ENCODE assay signal across 9 mouse cellular contexts in genomic region chr6:142514912-142515311, GRCm38 (mm10). TPM values are rescaled to one million over a fixed set of nuclear protein-coding genes. Genes with fewer than 3 reads are reported as not detected.
DNase-seq lines count a peak whose midpoint lies in the region; ATAC-seq and TF ChIP-seq lines count a peak whose summit lies in the region.
"Had no signal": no experiment of that assay in that cellular context is flagged by ENCODE, and none has a peak within 500 bp of the region (broad histone marks: within the 10 kb centered on the region; RNA-seq: fewer than 3 reads in every experiment).

No protein-coding gene starts in this region.

- H3K36me3 ChIP-seq in heart, postnatal 0 days (replicated peaks; ENCODE audit: control insufficient read depth, insufficient read depth, low read length) = no peaks in the 10 kb centered on the region

- no peak overlapping the region for H3K9ac ChIP-seq in heart, postnatal 0 days (replicated peaks; ENCODE audit: low read depth, low read length)

- DNase-seq in heart, postnatal 0 days (ENCODE audit: low spot score) = no peak
- no peak for DNase-seq in heart, adult 11 months
- peak; percentile 52 for DNase-seq in urinary bladder, postnatal 25 days (ENCODE audit: low spot score)
- DNase-seq in urinary bladder, postnatal 10 days (ENCODE audit: low spot score) = no peak
- peak; percentile 67 to 88 for DNase-seq in frontal cortex, adult 2 months (ENCODE audit: extremely low spot score in 1 of 2, low spot score in 1 of 2)
- DNase-seq in left cerebral cortex, postnatal 14 days (ENCODE audit: low spot score in 2 of 2) = peak; percentile 80 to 85
- peak; percentile 84 for DNase-seq in right cerebral cortex, postnatal 14 days
- DNase-seq in c-Kit-positive CD71-positive TER-119-positive erythroid progenitor cells, embryonic 14.5 days (ENCODE audit: low spot score) = no peak

- no peak overlapping the region for H3K4me2 ChIP-seq in heart, postnatal 0 days (ENCODE audit: low read depth, low read length)

- no peak for TF ChIP-seq EP300 in heart, postnatal 0 days (IDR thresholded peaks at IDR 0.05; ENCODE audit: low read depth)

- 2% methylated on average over 10 of the region's 10 CpGs for WGBS in heart, postnatal 0 days

- H3K9me3 ChIP-seq in heart, postnatal 0 days (replicated peaks; ENCODE audit: control insufficient read depth, low read length) = no peaks in the 10 kb centered on the region

- ATAC-seq in heart, postnatal 0 days (ENCODE audit: insufficient read depth, low read depth) = peak; percentile 18; the same call in 1 of the 2 replicates

- intact Hi-C loops in left cerebral cortex, postnatal 14 days (cut with DNase I) = loop anchor here (5.0 kb wide), 2 partner anchors 38 to 153 kb away; no protein-coding TSS in a partner anchor

- H3K27ac ChIP-seq in heart, postnatal 0 days (ENCODE audit: low read depth) = no peak overlapping the region

- no peak overlapping the region for H3K4me3 ChIP-seq in heart, postnatal 0 days (ENCODE audit: low read depth, low read length)

- no peaks in the 10 kb centered on the region for H3K4me1 ChIP-seq in heart, postnatal 0 days (ENCODE audit: control insufficient read depth, insufficient read depth)

- peak; percentile 46 for TF ChIP-seq CTCF in heart, postnatal 0 days (IDR thresholded peaks at IDR 0.05; ENCODE audit: low read depth)

- no peaks in the 10 kb centered on the region for H3K27me3 ChIP-seq in heart, postnatal 0 days (ENCODE audit: control insufficient read depth, insufficient read depth, low read length)

RNA-seq across cellular contexts. Expression of gene Ldhb, which starts 7.2 kb away (rescaled TPM):
- 851 and 887 TPM in 2 replicates for total RNA-seq in heart, postnatal 0 days (2014; rRNA removed; ENCODE audit: low replicate concordance)
- 2,292 and 2,354 TPM in 2 replicates for polyA plus RNA-seq in heart, postnatal 0 days (2015; fragmentation: Nextera tagmentation; extraction: Ambion mirVana)
- polyA plus RNA-seq in frontal cortex, adult 2 months (2012; rRNA removed) = 1,262 and 1,369 TPM in 2 replicates
- 100 to 1,000 TPM; 689 to 743 TPM for total RNA-seq in left cerebral cortex, postnatal 14 days (2021)
- total RNA-seq: MEL had no signal

RNA-seq across cellular contexts. Expression of gene Gys2, which starts 42.0 kb away (rescaled TPM):
- 0.76 TPM in 1 of 2 replicates, not detected in the other for total RNA-seq in heart, postnatal 0 days (2014; rRNA removed; ENCODE audit: low replicate concordance)
- polyA plus RNA-seq in heart, postnatal 0 days (2015; fragmentation: Nextera tagmentation; extraction: Ambion mirVana) = 0.04 TPM in 1 of 2 replicates, not detected in the other
- 0.06 and 0.08 TPM in 2 replicates for polyA plus RNA-seq in frontal cortex, adult 2 months (2012; rRNA removed)
- total RNA-seq in left cerebral cortex, postnatal 14 days (2021) = not detected
- total RNA-seq: MEL had no signal

RNA-seq across cellular contexts. Expression of gene Kcnj8, which starts 56.5 kb away (rescaled TPM):
- total RNA-seq in heart, postnatal 0 days (2014; rRNA removed; ENCODE audit: low replicate concordance) = 14.8 and 40.4 TPM in 2 replicates
- 19.8 and 21.5 TPM in 2 replicates for polyA plus RNA-seq in heart, postnatal 0 days (2015; fragmentation: Nextera tagmentation; extraction: Ambion mirVana)
- polyA plus RNA-seq in frontal cortex, adult 2 months (2012; rRNA removed) = 4.1 and 5.3 TPM in 2 replicates
- total RNA-seq in left cerebral cortex, postnatal 14 days (2021) = 1 to 10 TPM; 3.9 to 4.4 TPM
- total RNA-seq: MEL had no signal

Comparison
In these comparisons a context has a peak if more than half of its experiments do, and no peak if none do; other contexts are left out.
1. DNase-seq: peak in urinary bladder, postnatal 25 days (single experiment), frontal cortex, adult 2 months (2 of 2), left cerebral cortex, postnatal 14 days (2 of 2) and right cerebral cortex, postnatal 14 days (single experiment); none in heart, postnatal 0 days (single experiment), heart, adult 11 months (single experiment), urinary bladder, postnatal 10 days (single experiment) and c-Kit-positive CD71-positive TER-119-positive erythroid progenitor cells, embryonic 14.5 days (single experiment).